7 mouse cellular contexts compared by ENCODE assay signal in the genomic region with DNA sequence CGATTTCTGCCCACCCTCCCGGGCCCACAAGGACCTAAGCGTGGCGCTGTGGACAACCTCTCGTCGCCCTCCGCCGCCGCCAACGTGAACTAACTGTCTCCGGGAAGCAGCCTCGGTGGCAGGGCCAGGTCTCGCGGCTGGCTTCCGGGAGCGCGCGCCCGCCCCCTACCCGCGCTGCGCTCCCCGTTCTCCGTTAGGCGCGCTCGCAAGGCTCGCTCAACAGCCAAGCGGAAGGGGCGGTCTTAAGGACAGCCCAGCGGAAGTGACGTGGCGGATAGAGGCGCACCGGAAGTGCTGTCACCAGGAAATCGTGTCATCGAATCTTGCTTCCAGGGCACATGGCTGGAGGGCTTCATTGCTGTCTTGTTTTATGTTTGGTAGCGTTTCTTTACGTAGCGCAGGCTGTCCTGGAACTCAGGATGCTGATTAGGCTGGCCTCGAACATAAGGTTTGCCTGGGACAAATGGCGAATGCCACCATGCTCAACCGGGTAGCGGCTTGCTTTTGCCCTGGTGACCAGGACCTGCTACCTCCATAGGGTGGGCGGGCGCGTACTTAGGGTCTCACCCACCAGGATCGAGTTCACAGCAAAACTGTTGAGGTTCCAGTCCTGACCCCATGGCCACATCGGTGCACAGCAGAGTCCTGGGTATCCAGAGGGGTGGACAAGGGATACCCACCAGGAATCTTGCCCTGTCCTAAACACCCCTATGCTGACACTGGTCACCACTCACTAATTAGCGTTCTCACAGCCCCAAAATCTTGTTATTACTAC. TPM values are rescaled to one million over a fixed set of nuclear protein-coding genes. Genes with fewer than 3 reads are reported as not detected.
DNase-seq lines count a peak whose midpoint lies in the region; ATAC-seq lines count a peak whose summit lies in the region.

Tmem230 (minus strand) TSS at position 269 of the 775 bp plus-strand sequence.

- no peaks in the 10 kb centered on the region for H3K27me3 ChIP-seq in embryonic facial prominence, embryonic 12.5 days
- no peaks in the 10 kb centered on the region for H3K27me3 ChIP-seq in limb, embryonic 11.5 days (ENCODE audit: control insufficient read depth, insufficient read depth, low read length)
- no peaks in the 10 kb centered on the region for H3K27me3 ChIP-seq in midbrain, embryonic 14.5 days (ENCODE audit: control insufficient read depth, insufficient read depth, low read length)

- 5% methylated on average over 50 of the region's 50 CpGs for WGBS in embryonic facial prominence, embryonic 12.5 days
- 4% methylated on average over 50 of the region's 50 CpGs for WGBS in limb, embryonic 11.5 days
- WGBS in midbrain, embryonic 14.5 days = 4% methylated on average over 50 of the region's 50 CpGs

- peaks cover 15% of the 10 kb centered on the region; the same call in 1 of the 2 replicates for H3K4me1 ChIP-seq in embryonic facial prominence, embryonic 12.5 days
- H3K4me1 ChIP-seq in limb, embryonic 11.5 days (ENCODE audit: control insufficient read depth, insufficient read depth, low read length) = peaks cover 4% of the 10 kb centered on the region; the same call in 1 of the 2 replicates
- H3K4me1 ChIP-seq in midbrain, embryonic 14.5 days (ENCODE audit: control insufficient read depth, insufficient read depth, low read length) = peaks cover 16% of the 10 kb centered on the region

- peaks cover 31% of the 10 kb centered on the region for H3K36me3 ChIP-seq in embryonic facial prominence, embryonic 12.5 days
- H3K36me3 ChIP-seq in limb, embryonic 11.5 days (ENCODE audit: control insufficient read depth, insufficient read depth, low read length) = peaks cover 2% of the 10 kb centered on the region; the same call in 1 of the 2 replicates
- H3K36me3 ChIP-seq in midbrain, embryonic 14.5 days (ENCODE audit: control insufficient read depth, insufficient read depth, low read length) = peaks cover 29% of the 10 kb centered on the region

- DNase-seq in adrenal gland, postnatal 25 days = peak; percentile 92
- DNase-seq in heart, adult 11 months = peak; percentile 99
- peak; percentile 94 for DNase-seq in kidney, adult 18-20 months
- DNase-seq in limb, embryonic 11.5 days (ENCODE audit: low spot score) = peak; percentile 94
- peak; percentile 99 for DNase-seq in midbrain, embryonic 14.5 days
- DNase-seq in spleen, adult 18-20 months = peak; percentile 86 to 88

- H3K27ac ChIP-seq in embryonic facial prominence, embryonic 12.5 days = peak within 1 kb of the TSS; percentile 77
- H3K27ac ChIP-seq in limb, embryonic 11.5 days (replicated peaks; ENCODE audit: low read depth, low read length) = peak within 1 kb of the TSS; percentile 33; the same call in 1 of the 2 replicates
- peak within 1 kb of the TSS; percentile 75 for H3K27ac ChIP-seq in midbrain, embryonic 14.5 days (replicated peaks; ENCODE audit: low read depth, low read length)

- peak; percentile 91 for ATAC-seq in embryonic facial prominence, embryonic 12.5 days (ENCODE audit: insufficient number of reproducible peaks, insufficient read depth, low FRiP score, low TSS enrichment)
- peak; percentile 88 for ATAC-seq in limb, embryonic 11.5 days (ENCODE audit: insufficient number of reproducible peaks, low FRiP score, low TSS enrichment, low read depth)
- ATAC-seq in midbrain, embryonic 14.5 days (ENCODE audit: low FRiP score, low TSS enrichment) = peak; percentile 95

- H3K4me3 ChIP-seq in embryonic facial prominence, embryonic 12.5 days = peak within 1 kb of the TSS; percentile 61
- H3K4me3 ChIP-seq in limb, embryonic 11.5 days (ENCODE audit: low read depth, low read length) = peak within 1 kb of the TSS; percentile 51
- H3K4me3 ChIP-seq in midbrain, embryonic 14.5 days (replicated peaks; ENCODE audit: low read depth, low read length) = peak within 1 kb of the TSS; percentile 56

- H3K9me3 ChIP-seq in embryonic facial prominence, embryonic 12.5 days = no peaks in the 10 kb centered on the region
- no peaks in the 10 kb centered on the region for H3K9me3 ChIP-seq in limb, embryonic 11.5 days (ENCODE audit: control insufficient read depth, low read length)
- no peaks in the 10 kb centered on the region for H3K9me3 ChIP-seq in midbrain, embryonic 14.5 days (ENCODE audit: control insufficient read depth, low read length)

- peak within 1 kb of the TSS; percentile 80 for H3K4me2 ChIP-seq in embryonic facial prominence, embryonic 12.5 days (replicated peaks)
- peak within 1 kb of the TSS; percentile 66 for H3K4me2 ChIP-seq in limb, embryonic 11.5 days (ENCODE audit: low read depth, severe bottlenecking)
- peak within 1 kb of the TSS; percentile 93 for H3K4me2 ChIP-seq in midbrain, embryonic 14.5 days (ENCODE audit: low read length)

- peak within 1 kb of the TSS; percentile 66 for H3K9ac ChIP-seq in embryonic facial prominence, embryonic 12.5 days
- peak within 1 kb of the TSS; percentile 71 for H3K9ac ChIP-seq in limb, embryonic 11.5 days (ENCODE audit: low read length)
- H3K9ac ChIP-seq in midbrain, embryonic 14.5 days (replicated peaks; ENCODE audit: low read length) = peak within 1 kb of the TSS; percentile 65

RNA-seq across cellular contexts. Expression of gene Tmem230, which starts in this region (rescaled TPM):
- total RNA-seq in adrenal gland, postnatal 25 days (2021) = 46.2 and 46.4 TPM in 2 replicates
- 47.6 and 54.8 TPM in 2 replicates for polyA plus RNA-seq in embryonic facial prominence, embryonic 12.5 days (2016; fragmentation: Nextera tagmentation; extraction: Ambion mirVana)
- 49.0 and 54.2 TPM in 2 replicates for polyA plus RNA-seq in limb, embryonic 11.5 days (2014; fragmentation: Nextera tagmentation; extraction: Ambion mirVana)
- polyA plus RNA-seq in midbrain, embryonic 14.5 days (2014; fragmentation: Nextera tagmentation; extraction: Ambion mirVana) = 43.8 and 51.3 TPM in 2 replicates

Comparison
In these comparisons a context has a peak if more than half of its experiments do, and no peak if none do; other contexts are left out.
1. Peak in every context shown above with its lines: DNase-seq, ATAC-seq, H3K4me3 ChIP-seq and H3K27ac ChIP-seq.